Mouse (Mus musculus) liver, adult 2 months (tissue): ENCODE data around the gene Crybb2. TPM values are rescaled to one million over a fixed set of nuclear protein-coding genes. Genes with fewer than 3 reads are reported as not detected.
A peak's percentile ranks its signal among the peaks of the same experiment; 100 is the strongest.

Experiments used
- DNase-seq: peaks from one replicate; pipeline ENCODE4 v3.0.0-alpha.2; 2011; ENCODE audit warnings: low read depth, low spot score; ENCODE audit errors: extremely low read depth
- H3K27ac ChIP-seq: fragments of 200-500 bp; replicated peaks from 2 replicates; pipeline ENCODE4 v1.5.1; 2012; ENCODE audit warnings: low read depth, mild to moderate bottlenecking, control low read depth, inconsistent platforms, low read length; ENCODE audit not compliant: insufficient read depth
- H3K27me3 ChIP-seq: fragments of 200-500 bp; 2 replicates; pipeline ENCODE4 v1.6.1; 2012; ENCODE audit warnings: mild to moderate bottlenecking, moderate library complexity, low read length, inconsistent platforms; ENCODE audit not compliant: control insufficient read depth, insufficient read depth
- H3K36me3 ChIP-seq: fragments of 200-500 bp; 2 replicates; pipeline ENCODE4 v1.6.1; 2012; ENCODE audit warnings: low read length, inconsistent platforms; ENCODE audit not compliant: control insufficient read depth, insufficient read depth
- H3K4me1 ChIP-seq: fragments of 200-500 bp; 2 replicates; pipeline ENCODE4 v1.6.1; 2011; ENCODE audit warnings: low read length; ENCODE audit not compliant: control insufficient read depth, insufficient read depth
- H3K4me3 ChIP-seq: fragments of 200-500 bp; 2 replicates; pipeline ENCODE4 v1.5.1; 2011; ENCODE audit warnings: low read depth, mild to moderate bottlenecking, control low read depth, low read length, moderate library complexity; ENCODE audit not compliant: insufficient read depth
- H3K79me2 ChIP-seq: fragments of 200-500 bp; 2 replicates; pipeline ENCODE4 v1.6.1; 2012; ENCODE audit warnings: inconsistent platforms, mild to moderate bottlenecking, low read length, moderate library complexity; ENCODE audit not compliant: control insufficient read depth, insufficient read depth
- H3K9ac ChIP-seq: fragments of 200-500 bp; 2 replicates; pipeline ENCODE4 v1.6.1; 2012; ENCODE audit warnings: low read depth, mild to moderate bottlenecking, control low read depth, inconsistent platforms, low read length
- CTCF ChIP-seq: fragments of 200-500 bp; IDR thresholded peaks from 2 replicates; pipeline ENCODE4 v1.5.1; 2011; ENCODE audit warnings: low read depth, low read length, control low read depth
- POLR2A ChIP-seq: fragments of 200-500 bp; IDR thresholded peaks from 2 replicates; pipeline ENCODE4 v1.6.1; 2011; ENCODE audit warnings: low read length, control low read depth; ENCODE audit not compliant: insufficient read depth; ENCODE audit errors: extremely low read depth
- WGBS: fragments of 180-500 bp; shearing (Covaris S2); methylation state at CpG from one replicate; pipeline ENCODE4 v1.1.7; 2018; 5-methylcytosine and 5-hydroxymethylcytosine counted together
- polyA plus RNA-seq: library from polyadenylated mRNA; depleted of rRNA; stranded (reverse); fragments of >200 nt; gene quantifications from 2 replicates; pipeline ENCODE4 v1.2.3, GENCODE M21; 2012
- total RNA-seq: library from RNA; depleted of rRNA; stranded (reverse); fragments of >200 nt; gene quantifications from 2 replicates; pipeline ENCODE4 v1.2.3, GENCODE M21; 2014

Crybb2 gene
- total and polyA plus RNA-seq, 2 experiments = not detected

DNA sequence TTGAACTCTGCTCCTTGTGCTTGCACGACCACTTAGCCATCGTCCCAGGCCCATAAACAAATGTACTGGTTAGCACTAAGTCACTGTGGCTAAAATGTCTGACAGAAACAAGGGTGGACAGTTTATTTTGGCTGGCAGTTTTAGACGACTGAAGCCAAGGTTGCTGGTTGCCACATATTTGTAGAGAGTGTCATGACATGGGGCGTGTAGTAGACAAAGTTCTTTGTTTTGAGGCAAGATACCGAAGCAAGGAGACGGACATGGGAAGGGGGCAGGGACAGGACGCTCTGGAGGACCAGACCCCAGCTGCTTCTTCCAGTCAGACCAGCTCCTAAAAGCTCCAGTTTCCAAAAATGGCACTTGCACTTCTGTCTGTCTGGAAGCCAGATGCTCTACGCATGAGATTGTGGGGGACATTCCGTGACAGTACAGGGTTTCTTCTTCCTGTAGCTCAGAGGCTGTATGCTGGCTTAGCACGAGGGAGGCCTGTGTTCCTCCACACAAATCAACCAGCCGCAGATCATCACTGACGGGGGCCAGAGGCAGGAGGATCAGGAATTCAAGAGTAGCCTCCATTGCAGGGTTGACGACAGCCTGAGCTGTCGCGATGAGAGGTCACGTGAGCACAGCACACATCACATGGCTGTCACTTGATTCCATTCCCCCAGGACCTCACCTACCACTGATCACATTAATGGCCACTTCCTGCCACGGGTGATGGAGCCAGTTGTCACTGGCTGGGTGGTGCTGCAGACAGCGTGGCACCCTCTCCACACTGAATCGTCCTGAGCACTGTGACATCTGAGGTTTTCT lies 12.6 kb upstream of the Crybb2 start:
- Histone ChIP-seq H3K27me3 (no peaks in the 10 kb centered on the region), H3K27ac (peak overlapping the region; percentile 58), H3K36me3 (no peaks in the 10 kb centered on the region), H3K9ac (peak overlapping the region; percentile 27; the same call in 1 of the 2 replicates), H3K79me2 (no peaks in the 10 kb centered on the region), H3K4me1 (peaks cover 19% of the 10 kb centered on the region), H3K4me3 (no peak overlapping the region)
- no peak for TF ChIP-seq CTCF
- 0 out of 2 replicates have a peak, but pooled peaks have one; percentile 8 for TF ChIP-seq POLR2A
- DNase-seq = peak; percentile 94
- WGBS = 23% methylated on average over 19 of the region's 19 CpGs

GRCm38 (mm10) chr5:113081439-113081838 lies 11.5 kb upstream of the Crybb2 start, which contains the start of gene Crybb3:
Crybb3 (minus strand) TSS chr5:113081584.
- H3K4me1 ChIP-seq = peaks cover 19% of the 10 kb centered on the region
- H3K27ac ChIP-seq = peak within 1 kb of the TSS; percentile 58
- WGBS = 9% methylated on average over 8 of the region's 8 CpGs
- H3K9ac ChIP-seq = no peak within 1 kb of the TSS
- H3K27me3 ChIP-seq = no peaks in the 10 kb centered on the region
- no peak within 1 kb of the TSS for H3K4me3 ChIP-seq
- no peaks in the 10 kb centered on the region for H3K36me3 ChIP-seq
- no peak for TF ChIP-seq POLR2A
- no peak for TF ChIP-seq CTCF
- peak; percentile 79 for DNase-seq
- no peaks in the 10 kb centered on the region for H3K79me2 ChIP-seq

DNA sequence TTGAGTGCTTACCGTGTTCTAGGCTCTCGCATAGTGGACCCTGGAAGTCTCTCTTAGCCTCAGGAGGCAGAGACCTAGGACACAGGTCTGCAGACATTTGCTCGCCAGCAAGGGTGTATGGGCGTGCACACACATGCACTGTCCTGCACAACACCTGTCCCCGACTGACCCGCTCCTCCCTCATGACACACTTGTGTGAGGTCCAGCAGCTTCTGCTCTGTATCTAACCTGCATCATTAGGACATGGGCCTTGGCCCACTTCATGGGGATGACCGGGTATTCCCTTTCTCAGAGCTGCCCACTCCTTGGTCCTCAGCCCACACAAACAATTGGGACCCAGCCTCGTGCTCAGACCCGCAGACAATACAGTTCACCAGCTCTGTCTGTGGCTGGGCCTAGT lies 11.1 kb upstream of the Crybb2 start:
- TF ChIP-seq POLR2A (no peak), CTCF (no peak)
- 31% methylated on average over 9 of the region's 9 CpGs for WGBS
- peaks cover 17% of the 10 kb centered on the region for H3K4me1 ChIP-seq
- no peak overlapping the region for H3K9ac ChIP-seq
- H3K27ac ChIP-seq = no peak overlapping the region
- peak; percentile 39 for DNase-seq
- no peaks in the 10 kb centered on the region for H3K79me2 ChIP-seq
- H3K27me3 ChIP-seq = no peaks in the 10 kb centered on the region
- H3K4me3 ChIP-seq = no peak overlapping the region
- H3K36me3 ChIP-seq = no peaks in the 10 kb centered on the region

GRCm38 (mm10) chr5:113079783-113080182 lies 9.9 kb upstream of the Crybb2 start:
- H3K9ac ChIP-seq = no peak overlapping the region
- H3K79me2 ChIP-seq = no peaks in the 10 kb centered on the region
- 33% methylated on average over 21 of the region's 21 CpGs for WGBS
- H3K36me3 ChIP-seq = no peaks in the 10 kb centered on the region
- TF ChIP-seq CTCF (peak; percentile 77), POLR2A (no peak)
- peaks cover 17% of the 10 kb centered on the region for H3K4me1 ChIP-seq
- DNase-seq = no peak
- H3K27me3 ChIP-seq = no peaks in the 10 kb centered on the region
- H3K27ac ChIP-seq = no peak overlapping the region
- H3K4me3 ChIP-seq = no peak overlapping the region

- no peak for DNase-seq
- no peaks in the 10 kb centered on the region for H3K27me3 ChIP-seq
- H3K79me2 ChIP-seq = no peaks in the 10 kb centered on the region
- no peak overlapping the region for H3K27ac ChIP-seq
- TF ChIP-seq POLR2A = no peak
- peak; percentile 61; the same call in 1 of the 2 replicates for TF ChIP-seq CTCF
- H3K4me3 ChIP-seq = no peak overlapping the region
- peaks cover 17% of the 10 kb centered on the region for H3K4me1 ChIP-seq
- no peaks in the 10 kb centered on the region for H3K36me3 ChIP-seq
- no peak overlapping the region for H3K9ac ChIP-seq
- WGBS = 59% methylated on average over 5 of the region's 5 CpGs
Measured at GRCm38 (mm10) chr5:113078686-113079085, 8.8 kb upstream of the Crybb2 start.

DNA sequence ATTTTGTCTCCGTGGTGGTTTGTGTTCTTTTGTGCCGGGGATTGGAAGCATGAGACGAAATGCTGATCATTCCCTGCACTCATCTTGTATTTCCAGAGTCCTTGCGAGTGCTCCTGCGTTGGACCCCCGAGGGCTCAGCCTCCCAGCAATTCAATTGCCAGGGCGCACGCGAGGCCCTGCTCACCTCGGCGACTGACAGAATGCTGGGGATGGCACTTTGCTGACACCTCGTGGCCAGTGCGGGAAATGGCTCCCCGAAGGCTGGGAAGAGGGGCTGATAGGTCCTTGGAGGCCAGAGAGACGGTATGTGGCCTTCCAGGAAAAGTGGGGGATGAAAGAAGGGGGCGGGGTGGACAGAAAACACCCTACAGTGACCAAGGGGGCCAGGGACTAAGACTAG lies 15.6 kb downstream of the Crybb2 start:
- H3K4me3 ChIP-seq = no peak overlapping the region
- no peaks in the 10 kb centered on the region for H3K79me2 ChIP-seq
- H3K9ac ChIP-seq = no peak overlapping the region
- H3K27ac ChIP-seq = no peak overlapping the region
- H3K27me3 ChIP-seq = no peaks in the 10 kb centered on the region
- 6% methylated on average over 16 of the region's 16 CpGs for WGBS
- H3K36me3 ChIP-seq = no peaks in the 10 kb centered on the region
- H3K4me1 ChIP-seq = no peaks in the 10 kb centered on the region
- TF ChIP-seq CTCF (peak; percentile 99), POLR2A (no peak)
- peak; percentile 18 for DNase-seq
